Mouse (Mus musculus): ENCODE data around the gene Snx29. TPM values are rescaled to one million over a fixed set of nuclear protein-coding genes. Genes with fewer than 3 reads are reported as not detected.
"Not testable (repeated sequence)": the region's sequence is repeated elsewhere in the genome, so short reads cannot be mapped to it uniquely, and the experiment has no call there.

Snx29 gene
- polyA plus RNA-seq, 2 experiments = 1.9 TPM

GRCm38 (mm10) chr16:11569127-11569526 is 246.4 kb downstream of the Snx29 start:
- no peak overlapping the region for H3K27ac ChIP-seq
- 57% methylated on average over 6 of the region's 6 CpGs for WGBS (ENCODE audit: insufficient replicate concordance)
- DNase-seq (ENCODE audit: low read depth in 3 of 3, low spot score in 3 of 3) = no peak

GRCm38 (mm10) chr16:11570072-11570471 is 247.4 kb downstream of the Snx29 start:
- H3K27ac ChIP-seq = no peak overlapping the region
- H3K9me3 ChIP-seq (ENCODE audit: control insufficient read depth, low read length) = no peaks in the 10 kb centered on the region
- H3K36me3 ChIP-seq (replicated peaks; ENCODE audit: control insufficient read depth, insufficient read depth, low read depth) = no peaks in the 10 kb centered on the region
- H3K4me1 ChIP-seq (replicated peaks; ENCODE audit: control insufficient read depth in 2 of 2, insufficient read depth in 2 of 2, low read length in 1 of 2) = peaks cover 0 to 3% of the 10 kb centered on the region in 2 experiments; a peak in 2 of 4 replicates
- WGBS (ENCODE audit: insufficient replicate concordance) = 65% methylated on average over 2 of the region's 2 CpGs
- no peaks in the 10 kb centered on the region for H3K27me3 ChIP-seq (ENCODE audit: control insufficient read depth, insufficient read depth, low read length)
- TF ChIP-seq EP300 (IDR thresholded peaks at IDR 0.05; ENCODE audit: low read depth) (no peak), CTCF (IDR thresholded peaks at IDR 0.05; ENCODE audit: low read depth) (no peak)
- no peak overlapping the region for H3K4me2 ChIP-seq (ENCODE audit: low read depth)
- ATAC-seq (ENCODE audit: insufficient read depth) = no peak
- H3K9ac ChIP-seq (replicated peaks) = no peak overlapping the region
- DNase-seq (ENCODE audit: low read depth in 3 of 3, low spot score in 3 of 3) = no peak
- H3K4me3 ChIP-seq (ENCODE audit: insufficient read depth in 1 of 2, low read depth in 2 of 2, low read length in 2 of 2) = no peak overlapping the region

More at GRCm38 (mm10) chr16:11569127-11569526, 246.4 kb downstream of the Snx29 start:
- Histone ChIP-seq H3K9ac (replicated peaks) (no peak overlapping the region), H3K36me3 (replicated peaks; ENCODE audit: control insufficient read depth, insufficient read depth, low read depth) (no peaks in the 10 kb centered on the region), H3K4me2 (ENCODE audit: low read depth) (no peak overlapping the region), H3K4me3 (ENCODE audit: insufficient read depth in 1 of 2, low read depth in 2 of 2, low read length in 2 of 2) (no peak overlapping the region), H3K4me1 (replicated peaks; ENCODE audit: control insufficient read depth in 2 of 2, insufficient read depth in 2 of 2, low read length in 1 of 2) (peaks cover 0 to 2% of the 10 kb centered on the region in 2 experiments; a peak in 2 of 4 replicates), H3K27me3 (ENCODE audit: control insufficient read depth, insufficient read depth, low read length) (no peaks in the 10 kb centered on the region), H3K9me3 (ENCODE audit: control insufficient read depth, low read length) (no peaks in the 10 kb centered on the region)
- no peak for TF ChIP-seq CTCF (IDR thresholded peaks at IDR 0.05; ENCODE audit: low read depth)
- no peak for TF ChIP-seq EP300 (IDR thresholded peaks at IDR 0.05; ENCODE audit: low read depth)
- no peak for ATAC-seq (ENCODE audit: insufficient read depth)

GRCm38 (mm10) chr16:11574517-11574916 is 251.8 kb downstream of the Snx29 start:
- no peak overlapping the region for H3K9ac ChIP-seq (replicated peaks)
- no peaks in the 10 kb centered on the region for H3K36me3 ChIP-seq (replicated peaks; ENCODE audit: control insufficient read depth, insufficient read depth, low read depth)
- TF ChIP-seq EP300 (IDR thresholded peaks at IDR 0.05; ENCODE audit: low read depth) (no peak), CTCF (IDR thresholded peaks at IDR 0.05; ENCODE audit: low read depth) (no peak)
- 0 out of 4 replicates have a peak, but pooled peaks cover 0 to 2% of the 10 kb centered on the region in 2 experiments for H3K4me1 ChIP-seq (replicated peaks; ENCODE audit: control insufficient read depth in 2 of 2, insufficient read depth in 2 of 2, low read length in 1 of 2)
- 53% methylated on average over 3 of the region's 3 CpGs for WGBS (ENCODE audit: insufficient replicate concordance)
- H3K27ac ChIP-seq = no peak overlapping the region
- no peaks in the 10 kb centered on the region for H3K27me3 ChIP-seq (ENCODE audit: control insufficient read depth, insufficient read depth, low read length)
- no peak overlapping the region for H3K4me2 ChIP-seq (ENCODE audit: low read depth)
- no peaks in the 10 kb centered on the region for H3K9me3 ChIP-seq (ENCODE audit: control insufficient read depth, low read length)
- no peak for DNase-seq (ENCODE audit: low read depth in 3 of 3, low spot score in 3 of 3)
- ATAC-seq (ENCODE audit: insufficient read depth) = peak; percentile 73
- H3K4me3 ChIP-seq (ENCODE audit: insufficient read depth in 1 of 2, low read depth in 2 of 2, low read length in 2 of 2) = no peak overlapping the region

- not testable (repeated sequence) for H3K4me3 ChIP-seq (ENCODE audit: insufficient read depth in 1 of 2, low read depth in 2 of 2, low read length in 2 of 2); H3K9ac ChIP-seq (replicated peaks); H3K4me2 ChIP-seq (ENCODE audit: low read depth); H3K9me3 ChIP-seq (ENCODE audit: control insufficient read depth, low read length); H3K27ac ChIP-seq; DNase-seq (ENCODE audit: low read depth in 3 of 3, low spot score in 3 of 3); H3K4me1 ChIP-seq (replicated peaks; ENCODE audit: control insufficient read depth in 2 of 2, insufficient read depth in 2 of 2, low read length in 1 of 2); H3K27me3 ChIP-seq (ENCODE audit: control insufficient read depth, insufficient read depth, low read length); H3K36me3 ChIP-seq (replicated peaks; ENCODE audit: control insufficient read depth, insufficient read depth, low read depth); ATAC-seq (ENCODE audit: insufficient read depth)
- 38% methylated on average over 3 of the region's 3 CpGs for WGBS (ENCODE audit: insufficient replicate concordance)
These were observed 253.0 kb downstream of the Snx29 start for GRCm38 (mm10) chr16:11575733-11576132.

GRCm38 (mm10) chr16:11577541-11578255 is 255.0 kb downstream of the Snx29 start:
- no peak for ATAC-seq (ENCODE audit: insufficient read depth)

More at GRCm38 (mm10) chr16:11577541-11578255, 255.0 kb downstream of the Snx29 start:
- no peak overlapping the region for H3K4me3 ChIP-seq (ENCODE audit: insufficient read depth in 1 of 2, low read depth in 2 of 2, low read length in 2 of 2)
- TF ChIP-seq EP300 (IDR thresholded peaks at IDR 0.05; ENCODE audit: low read depth) = no peak
- no peak for TF ChIP-seq CTCF (IDR thresholded peaks at IDR 0.05; ENCODE audit: low read depth)
- WGBS (ENCODE audit: insufficient replicate concordance) = 50% methylated on average over 3 of the region's 3 CpGs
- H3K4me1 ChIP-seq (replicated peaks; ENCODE audit: control insufficient read depth in 2 of 2, insufficient read depth in 2 of 2, low read length in 1 of 2) = peaks cover 8 to 24% of the 10 kb centered on the region in 2 experiments
- no peaks in the 10 kb centered on the region for H3K9me3 ChIP-seq (ENCODE audit: control insufficient read depth, low read length)
- no peak overlapping the region for H3K27ac ChIP-seq
- no peak overlapping the region for H3K4me2 ChIP-seq (ENCODE audit: low read depth)
- no peaks in the 10 kb centered on the region for H3K36me3 ChIP-seq (replicated peaks; ENCODE audit: control insufficient read depth, insufficient read depth, low read depth)
- no peaks in the 10 kb centered on the region for H3K27me3 ChIP-seq (ENCODE audit: control insufficient read depth, insufficient read depth, low read length)
- H3K9ac ChIP-seq (replicated peaks) = no peak overlapping the region
- no peak for DNase-seq (ENCODE audit: low read depth in 3 of 3, low spot score in 3 of 3)

Measured in liver, embryonic 14.5 days (tissue).